Mouse (Mus musculus): ENCODE results near the gene Aloxe3. TPM values are rescaled to one million over a fixed set of nuclear protein-coding genes. Genes with fewer than 3 reads are reported as not detected.

Gene Aloxe3
- polyA plus RNA-seq, 1 experiment from 2014 or later, result 0.44 TPM

- no peak overlapping the region for H3K27ac ChIP-seq (ENCODE audit: low read length)
- no peak overlapping the region for H3K9ac ChIP-seq (replicated peaks; ENCODE audit: low read depth)
- no peaks in the 10 kb centered on the region for H3K27me3 ChIP-seq (replicated peaks; ENCODE audit: insufficient read depth, low read length)
- H3K9me3 ChIP-seq (ENCODE audit: low read length), result no peaks in the 10 kb centered on the region
- no peak overlapping the region for H3K4me3 ChIP-seq (ENCODE audit: low read depth, low read length)
- DNase-seq (ENCODE audit: low spot score), result no peak
- H3K4me2 ChIP-seq (replicated peaks; ENCODE audit: low read depth, low read length), result no peak overlapping the region
- peaks cover 8% of the 10 kb centered on the region; the same call in 1 of the 2 replicates for H3K4me1 ChIP-seq (ENCODE audit: insufficient read depth, low read depth, low read length)
- TF ChIP-seq EP300 (IDR thresholded peaks at IDR 0.05), result no peak
- no peak for TF ChIP-seq CTCF (IDR thresholded peaks at IDR 0.05)
- H3K36me3 ChIP-seq (ENCODE audit: insufficient read depth, low read length), result peaks cover 1% of the 10 kb centered on the region; the same call in 1 of the 2 replicates
- 72% methylated on average over 3 of the region's 3 CpGs for WGBS
- ATAC-seq, result no peak
Observed at GRCm38 (mm10) chr11:69114621-69115020, 11.1 kb upstream of the Aloxe3 start.

- no peak for DNase-seq (ENCODE audit: low spot score)
- Histone ChIP-seq H3K27ac (ENCODE audit: low read length) (no peak overlapping the region), H3K4me2 (replicated peaks; ENCODE audit: low read depth, low read length) (0 out of 2 replicates have a peak overlapping the region, but pooled peaks have one; percentile 88), H3K4me3 (ENCODE audit: low read depth, low read length) (no peak overlapping the region), H3K9ac (replicated peaks; ENCODE audit: low read depth) (no peak overlapping the region), H3K4me1 (ENCODE audit: insufficient read depth, low read depth, low read length) (peaks cover 17% of the 10 kb centered on the region; the same call in 1 of the 2 replicates), H3K36me3 (ENCODE audit: insufficient read depth, low read length) (no peaks in the 10 kb centered on the region), H3K27me3 (replicated peaks; ENCODE audit: insufficient read depth, low read length) (no peaks in the 10 kb centered on the region), H3K9me3 (ENCODE audit: low read length) (no peaks in the 10 kb centered on the region)
- no peak for ATAC-seq
- 54% methylated on average over 5 of the region's 5 CpGs for WGBS
- no peak for TF ChIP-seq EP300 (IDR thresholded peaks at IDR 0.05)
Observed at GRCm38 (mm10) chr11:69116843-69117242, 8.9 kb upstream of the Aloxe3 start.

GRCm38 (mm10) chr11:69117737-69118695, 7.7 kb upstream of the Aloxe3 start:
- ATAC-seq, result peak; percentile 48
- peak; percentile 80 for DNase-seq (ENCODE audit: low spot score)
- under 1% methylated on average over 45 of the region's 45 CpGs for WGBS

GRCm38 (mm10) chr11:69118765-69119164, 6.9 kb upstream of the Aloxe3 start:
- H3K4me3 ChIP-seq (ENCODE audit: low read depth, low read length), result peak overlapping the region; percentile 52
- no peak overlapping the region for H3K9ac ChIP-seq (replicated peaks; ENCODE audit: low read depth)
- WGBS, result 1% methylated on average over 15 of the region's 15 CpGs
- TF ChIP-seq CTCF (IDR thresholded peaks at IDR 0.05) (no peak), EP300 (IDR thresholded peaks at IDR 0.05) (no peak; the same call in 1 of the 2 replicates)
- H3K27ac ChIP-seq (ENCODE audit: low read length), result 0 out of 2 replicates have a peak overlapping the region, but pooled peaks have one; percentile 81
- no peaks in the 10 kb centered on the region for H3K27me3 ChIP-seq (replicated peaks; ENCODE audit: insufficient read depth, low read length)
- H3K4me2 ChIP-seq (replicated peaks; ENCODE audit: low read depth, low read length), result peak overlapping the region; percentile 88
- no peaks in the 10 kb centered on the region for H3K9me3 ChIP-seq (ENCODE audit: low read length)
- no peaks in the 10 kb centered on the region for H3K36me3 ChIP-seq (ENCODE audit: insufficient read depth, low read length)
- peaks cover 17% of the 10 kb centered on the region; the same call in 1 of the 2 replicates for H3K4me1 ChIP-seq (ENCODE audit: insufficient read depth, low read depth, low read length)
- ATAC-seq (peak; percentile 17; the same call in 1 of the 2 replicates), DNase-seq (ENCODE audit: low spot score) (peak; percentile 87)

More at GRCm38 (mm10) chr11:69117737-69118695, 7.7 kb upstream of the Aloxe3 start:
- Histone ChIP-seq H3K27ac (ENCODE audit: low read length) (peak overlapping the region; percentile 81), H3K4me3 (ENCODE audit: low read depth, low read length) (peak overlapping the region; percentile 52), H3K4me1 (ENCODE audit: insufficient read depth, low read depth, low read length) (peaks cover 17% of the 10 kb centered on the region; the same call in 1 of the 2 replicates), H3K27me3 (replicated peaks; ENCODE audit: insufficient read depth, low read length) (no peaks in the 10 kb centered on the region), H3K9ac (replicated peaks; ENCODE audit: low read depth) (peak overlapping the region; percentile 62), H3K4me2 (replicated peaks; ENCODE audit: low read depth, low read length) (peak overlapping the region; percentile 88), H3K36me3 (ENCODE audit: insufficient read depth, low read length) (no peaks in the 10 kb centered on the region), H3K9me3 (ENCODE audit: low read length) (no peaks in the 10 kb centered on the region)
- TF ChIP-seq EP300 (IDR thresholded peaks at IDR 0.05), result no peak
- no peak for TF ChIP-seq CTCF (IDR thresholded peaks at IDR 0.05)

- no peaks in the 10 kb centered on the region for H3K9me3 ChIP-seq (ENCODE audit: low read length)
- H3K9ac ChIP-seq (replicated peaks; ENCODE audit: low read depth), result no peak overlapping the region
- DNase-seq (ENCODE audit: low spot score) (no peak), ATAC-seq (no peak)
- no peaks in the 10 kb centered on the region for H3K27me3 ChIP-seq (replicated peaks; ENCODE audit: insufficient read depth, low read length)
- no peak overlapping the region for H3K4me3 ChIP-seq (ENCODE audit: low read depth, low read length)
- 50% methylated on average over 14 of the region's 14 CpGs for WGBS
- TF ChIP-seq CTCF (IDR thresholded peaks at IDR 0.05) (no peak), EP300 (IDR thresholded peaks at IDR 0.05) (no peak)
- peak overlapping the region; percentile 77 for H3K4me2 ChIP-seq (replicated peaks; ENCODE audit: low read depth, low read length)
- H3K27ac ChIP-seq (ENCODE audit: low read length), result no peak overlapping the region
- H3K4me1 ChIP-seq (ENCODE audit: insufficient read depth, low read depth, low read length), result peaks cover 17% of the 10 kb centered on the region; the same call in 1 of the 2 replicates
- H3K36me3 ChIP-seq (ENCODE audit: insufficient read depth, low read length), result no peaks in the 10 kb centered on the region
Observed at GRCm38 (mm10) chr11:69119446-69120155, 6.1 kb upstream of the Aloxe3 start.

Measured in lung, postnatal 0 days (tissue).